Mouse (Mus musculus): ENCODE measurements around the gene 2310011J03Rik.

GRCm38 (mm10) chr10:80276238-80276637, 44.1 kb downstream of the 2310011J03Rik start:
- TF ChIP-seq POLR2A (IDR thresholded peaks at IDR 0.05; ENCODE audit: control insufficient read depth in 1 of 2, insufficient read depth in 1 of 2, low read depth in 1 of 2, low read length in 2 of 2, poor library complexity in 1 of 2) (no peak), CTCF (IDR thresholded peaks at IDR 0.05 in 2 of 3, conservative IDR thresholded peaks at IDR 0.05 in 1 of 3; ENCODE audit: control insufficient read depth in 1 of 3, insufficient read depth in 1 of 3, low read depth in 2 of 3, low read length in 3 of 3, poor library complexity in 1 of 3, severe bottlenecking in 1 of 3) (no peak), JUND (IDR thresholded peaks at IDR 0.05; ENCODE audit: low read depth, low read length) (no peak), SIN3A (IDR thresholded peaks at IDR 0.05; ENCODE audit: low read length) (no peak), ZMIZ1 (IDR thresholded peaks at IDR 0.05; ENCODE audit: low read depth, low read length) (no peak), SMC3 (IDR thresholded peaks at IDR 0.05; ENCODE audit: low read depth, low read length) (no peak), ELF1 (IDR thresholded peaks at IDR 0.05; ENCODE audit: low read depth, low read length) (no peak), EP300 (IDR thresholded peaks at IDR 0.05; ENCODE audit: low read depth in 1 of 2, low read length in 2 of 2) (no peak), RAD21 (IDR thresholded peaks at IDR 0.05; ENCODE audit: low read depth, low read length) (no peak), ZC3H11A (IDR thresholded peaks at IDR 0.05; ENCODE audit: low read depth, low read length) (no peak), NELFE (IDR thresholded peaks at IDR 0.05; ENCODE audit: low read depth, low read length) (no peak), UBTF (IDR thresholded peaks at IDR 0.05; ENCODE audit: borderline replicate concordance, insufficient read depth, low read depth, low read length) (no peak)

Data from MEL (cell line).